Mouse (Mus musculus) forebrain, embryonic 13.5 days (tissue): ENCODE data around the gene Casq2. TPM values are rescaled to one million over a fixed set of nuclear protein-coding genes. Genes with fewer than 3 reads are reported as not detected.
A peak's percentile ranks its signal among the peaks of the same experiment; 100 is the strongest.

Experiments used
- ATAC-seq: fragments of 200-750 bp; cut with Nextera tagmentation; 2 replicates; pipeline ENCODE4 v1.8.0; 2017
- H3K27ac ChIP-seq: fragments of 300-500 bp; sonication (generic); 2 replicates; pipeline ENCODE4 v1.5.1; 2015; ENCODE audit warnings: inconsistent platforms, mild to moderate bottlenecking, moderate library complexity
- H3K27me3 ChIP-seq: fragments of 300-500 bp; sonication (generic); 2 replicates; pipeline ENCODE4 v1.6.1; 2015; ENCODE audit warnings: mild to moderate bottlenecking, inconsistent platforms
- H3K36me3 ChIP-seq: fragments of 300-500 bp; sonication (generic); 2 replicates; pipeline ENCODE4 v1.6.1; 2015; ENCODE audit warnings: mild to moderate bottlenecking, inconsistent platforms; ENCODE audit not compliant: poor library complexity, severe bottlenecking
- H3K4me1 ChIP-seq: fragments of 300-500 bp; sonication (generic); 2 replicates; pipeline ENCODE4 v1.6.1; 2015; ENCODE audit warnings: inconsistent platforms
- H3K4me2 ChIP-seq: fragments of 300-500 bp; sonication (generic); 2 replicates; pipeline ENCODE4 v1.6.1; 2015; ENCODE audit warnings: inconsistent platforms, mild to moderate bottlenecking, moderate library complexity
- H3K4me3 ChIP-seq: fragments of 300-500 bp; sonication (generic); 2 replicates; pipeline ENCODE4 v1.5.1; 2015; ENCODE audit warnings: mild to moderate bottlenecking, inconsistent platforms
- H3K9ac ChIP-seq: fragments of 300-500 bp; sonication (generic); 2 replicates; pipeline ENCODE4 v1.6.1; 2015; ENCODE audit warnings: mild to moderate bottlenecking, inconsistent platforms
- H3K9me3 ChIP-seq: fragments of 300-500 bp; sonication (generic); replicated peaks from 2 replicates; pipeline ENCODE4 v1.6.1; 2016; ENCODE audit warnings: inconsistent platforms
- WGBS: fragments of 180-500 bp; shearing (Covaris S2); methylation state at CpG from one replicate; pipeline ENCODE4 v1.1.7; 2015; 5-methylcytosine and 5-hydroxymethylcytosine counted together
- polyA plus RNA-seq: library from polyadenylated mRNA; unstranded; fragments of >200 nt; fragmentation: Nextera tagmentation; extraction: Ambion mirVana; gene quantifications from 2 replicates; pipeline ENCODE4 v1.2.1, GENCODE M21; 2015

Gene Casq2
- polyA plus RNA-seq, 1 experiment from 2014 or later: 0.10 TPM

DNA sequence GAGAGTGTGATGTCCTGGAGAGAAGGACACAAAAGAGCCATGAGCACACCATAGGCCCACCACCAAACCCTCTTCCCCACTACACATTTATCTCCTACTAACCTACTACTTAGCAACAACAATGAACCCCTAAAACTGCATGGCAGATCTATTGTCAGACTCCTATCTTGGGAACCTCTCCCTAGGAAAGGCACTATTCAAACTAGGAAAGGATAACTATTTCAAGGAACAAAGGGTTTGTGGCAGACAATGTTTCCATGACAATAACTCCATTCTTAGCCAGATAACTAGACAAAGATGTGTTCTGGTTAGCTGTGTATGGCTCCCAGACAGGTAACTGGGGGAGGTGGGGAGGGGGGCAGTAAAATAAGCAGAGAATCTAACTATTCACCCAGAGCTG, 104.4 kb downstream of the Casq2 start:
- Histone ChIP-seq H3K27ac (no peak overlapping the region), H3K4me2 (no peak overlapping the region), H3K9ac (no peak overlapping the region), H3K27me3 (peaks cover 47% of the 10 kb centered on the region), H3K4me1 (peaks cover 31% of the 10 kb centered on the region), H3K36me3 (peaks cover 4% of the 10 kb centered on the region; the same call in 1 of the 2 replicates), H3K9me3 (peaks cover 7% of the 10 kb centered on the region; the same call in 1 of the 2 replicates), H3K4me3 (no peak overlapping the region)
- ATAC-seq: no peak

DNA sequence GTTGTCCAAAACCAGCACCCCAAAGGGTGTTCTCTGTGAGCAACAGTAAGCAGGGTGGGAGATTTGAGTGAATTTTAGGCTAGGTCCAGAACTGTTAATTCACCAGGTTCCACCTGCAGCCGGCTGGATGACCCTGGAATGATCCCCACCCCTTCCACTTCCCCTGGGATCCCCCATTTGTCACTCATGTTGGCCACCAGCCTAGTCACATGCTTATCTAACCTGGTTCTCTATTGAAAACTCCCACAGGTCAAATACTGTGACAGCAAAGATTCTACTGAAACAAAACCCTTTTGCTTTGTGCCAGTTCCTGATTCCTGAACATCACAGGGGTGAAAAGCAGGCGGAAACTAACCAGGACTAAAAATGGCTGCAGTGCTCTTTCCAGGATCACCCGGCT, 105.4 kb downstream of the Casq2 start:
- Histone ChIP-seq H3K4me1 (peaks cover 31% of the 10 kb centered on the region), H3K9ac (no peak overlapping the region), H3K27me3 (peaks cover 56% of the 10 kb centered on the region), H3K4me2 (no peak overlapping the region), H3K27ac (no peak overlapping the region), H3K4me3 (no peak overlapping the region), H3K9me3 (no peaks in the 10 kb centered on the region), H3K36me3 (no peaks in the 10 kb centered on the region)
- no peak for ATAC-seq
- 84% methylated on average over 3 of the region's 3 CpGs for WGBS

DNA sequence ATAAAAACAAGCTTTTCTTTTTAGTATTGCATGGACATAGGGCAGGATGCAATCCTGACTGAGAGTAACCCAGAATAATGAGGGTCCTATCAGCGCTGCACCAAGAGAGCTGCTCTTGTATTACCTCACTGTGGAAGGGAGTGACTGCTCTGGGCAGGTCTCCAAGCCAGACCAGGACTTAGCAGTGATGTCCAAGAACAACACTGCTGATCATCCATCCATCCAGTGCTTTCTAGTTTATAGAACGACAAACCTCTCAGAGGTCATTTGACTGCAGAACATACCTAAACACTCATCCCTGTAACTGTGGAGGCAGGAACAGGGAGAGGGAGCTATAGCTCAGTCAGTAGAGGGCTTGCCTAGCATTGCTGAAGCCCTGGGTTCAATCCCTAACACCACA, 106.4 kb downstream of the Casq2 start:
- peaks cover 31% of the 10 kb centered on the region for H3K4me1 ChIP-seq
- no peak overlapping the region for H3K4me2 ChIP-seq
- peaks cover 63% of the 10 kb centered on the region for H3K27me3 ChIP-seq
- H3K27ac ChIP-seq: no peak overlapping the region
- no peak overlapping the region for H3K9ac ChIP-seq
- 91% methylated on average over 2 of the region's 2 CpGs for WGBS
- no peaks in the 10 kb centered on the region for H3K9me3 ChIP-seq
- no peak for ATAC-seq
- H3K4me3 ChIP-seq: no peak overlapping the region
- H3K36me3 ChIP-seq: no peaks in the 10 kb centered on the region

DNA sequence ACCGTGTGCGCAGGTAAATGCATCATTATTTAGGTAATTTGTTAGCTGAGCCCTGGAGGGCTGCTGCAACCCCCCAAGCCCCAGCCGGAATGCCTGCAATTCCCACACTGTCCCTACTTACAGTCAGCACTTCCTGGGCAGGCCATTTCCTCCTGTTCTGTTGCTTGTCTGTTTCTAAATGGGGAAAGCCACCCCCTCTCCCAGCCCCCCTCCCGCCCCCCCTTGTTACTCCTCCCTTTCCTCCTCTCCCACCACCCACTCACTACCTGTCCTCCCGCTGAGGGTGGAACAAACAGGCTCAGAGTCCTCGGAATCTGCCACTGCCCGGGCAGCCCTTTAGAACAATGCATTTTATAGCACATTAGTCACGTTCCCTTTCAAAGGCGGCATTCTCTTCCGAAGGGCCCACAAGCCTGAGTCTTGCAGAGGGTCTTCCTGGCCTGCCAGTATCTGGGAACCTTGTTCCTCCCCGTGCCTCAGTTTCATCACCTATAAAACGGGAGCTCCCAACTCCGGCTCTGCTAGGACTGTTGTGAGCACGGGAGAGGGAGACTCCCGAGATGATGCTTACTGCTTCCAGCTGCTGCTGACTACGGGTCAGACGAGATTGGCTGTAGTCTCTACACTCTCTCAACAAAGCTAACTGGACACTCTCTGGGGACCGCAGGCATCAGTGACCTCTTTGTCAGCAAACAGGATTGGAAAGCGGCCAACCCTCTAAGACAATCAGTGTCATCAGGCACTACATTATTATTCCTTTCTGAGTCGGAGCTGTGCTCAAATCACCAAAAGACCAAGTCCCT, 107.5 kb downstream of the Casq2 start:
- Histone ChIP-seq H3K4me1 (peaks cover 31% of the 10 kb centered on the region), H3K4me3 (no peak overlapping the region), H3K36me3 (no peaks in the 10 kb centered on the region), H3K27ac (no peak overlapping the region), H3K27me3 (peaks cover 73% of the 10 kb centered on the region), H3K9ac (no peak overlapping the region), H3K9me3 (no peaks in the 10 kb centered on the region), H3K4me2 (peak overlapping the region; percentile 42)
- 5% methylated on average over 20 of the region's 20 CpGs for WGBS
- ATAC-seq: peak; percentile 28; the same call in 1 of the 2 replicates

DNA sequence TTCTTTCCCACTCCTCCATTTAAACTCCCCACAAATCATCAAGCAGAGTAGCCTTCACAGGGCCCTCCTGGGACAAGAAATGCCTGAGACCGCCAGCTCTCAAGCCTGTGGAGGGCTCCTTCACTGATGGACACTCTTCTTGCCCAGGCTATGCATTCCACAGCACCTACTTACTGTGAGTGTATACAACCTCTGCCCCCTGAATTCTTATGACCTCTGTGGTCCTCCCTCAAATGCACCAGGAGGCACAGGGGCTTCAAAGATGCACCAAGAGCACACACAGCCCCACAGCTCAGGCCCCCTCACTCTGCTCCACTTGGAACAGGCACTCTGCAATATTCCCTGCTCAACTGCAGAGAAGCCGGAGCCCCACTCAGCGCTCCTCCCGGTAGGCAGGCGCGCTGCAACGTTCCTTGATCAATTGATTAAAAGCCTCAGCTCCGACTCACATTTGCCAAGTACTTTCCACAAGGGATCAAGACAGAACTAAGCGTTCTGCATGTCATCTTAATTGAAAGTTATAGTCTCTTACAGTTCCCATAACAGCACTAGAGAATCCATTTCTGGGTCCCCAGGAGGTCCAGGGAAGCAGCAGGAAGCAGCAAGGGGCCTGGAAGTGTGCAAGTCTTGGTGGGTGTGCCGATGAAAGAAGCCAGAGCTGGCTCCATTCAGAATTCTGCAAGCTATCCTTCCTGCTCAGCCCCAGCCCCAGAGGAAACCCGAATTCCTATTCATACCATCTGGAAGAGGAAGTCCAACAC, 108.3 kb downstream of the Casq2 start:
- WGBS: 4% methylated on average over 11 of the region's 11 CpGs
- Histone ChIP-seq H3K9ac (no peak overlapping the region), H3K27me3 (peaks cover 78% of the 10 kb centered on the region), H3K27ac (no peak overlapping the region), H3K4me2 (peak overlapping the region; percentile 42), H3K4me1 (peaks cover 24% of the 10 kb centered on the region), H3K36me3 (no peaks in the 10 kb centered on the region), H3K4me3 (no peak overlapping the region), H3K9me3 (no peaks in the 10 kb centered on the region)
- ATAC-seq: peak; percentile 70

GRCm38 (mm10) chr3:102195762-102196161, 109.5 kb downstream of the Casq2 start:
- Histone ChIP-seq H3K27me3 (peaks cover 88% of the 10 kb centered on the region), H3K36me3 (no peaks in the 10 kb centered on the region), H3K4me1 (peaks cover 23% of the 10 kb centered on the region), H3K9ac (no peak overlapping the region), H3K9me3 (no peaks in the 10 kb centered on the region), H3K4me3 (no peak overlapping the region), H3K4me2 (no peak overlapping the region), H3K27ac (no peak overlapping the region)
- 51% methylated on average over 2 of the region's 2 CpGs for WGBS
- ATAC-seq: no peak

Other genes starting within 250 kb of the Casq2 start
- gene Mab21l3, start 237.5 kb upstream of the Casq2 start, polyA plus RNA-seq: 0.50 and 0.54 TPM in 2 replicates
- gene Slc22a15, start 162.0 kb upstream of the Casq2 start, polyA plus RNA-seq: 4.8 and 5.5 TPM in 2 replicates
- 34.4 and 44.4 TPM in 2 replicates for gene Nhlh2, start 76.3 kb upstream of the Casq2 start, polyA plus RNA-seq
- gene Vangl1, start 118.3 kb downstream of the Casq2 start, polyA plus RNA-seq: 3.7 and 5.1 TPM in 2 replicates